Mouse (Mus musculus) lung, adult 2 months (tissue): ENCODE data around the gene Gm3417.
"Not testable (repeated sequence)": the region's sequence is repeated elsewhere in the genome, so short reads cannot be mapped to it uniquely, and the experiment has no call there.

Source experiments
- CTCF ChIP-seq: fragments of 200-500 bp; IDR thresholded peaks from 2 replicates; pipeline ENCODE4 v1.5.1; 2011; ENCODE audit warnings: mild to moderate bottlenecking, low read length, control low read depth; ENCODE audit not compliant: insufficient read depth
- POLR2A ChIP-seq: fragments of 200-500 bp; IDR thresholded peaks from 2 replicates; pipeline ENCODE4 v1.6.1; 2011; ENCODE audit warnings: low read depth, mild to moderate bottlenecking, control low read depth, low read length, borderline replicate concordance; ENCODE audit errors: extremely low read depth

DNA sequence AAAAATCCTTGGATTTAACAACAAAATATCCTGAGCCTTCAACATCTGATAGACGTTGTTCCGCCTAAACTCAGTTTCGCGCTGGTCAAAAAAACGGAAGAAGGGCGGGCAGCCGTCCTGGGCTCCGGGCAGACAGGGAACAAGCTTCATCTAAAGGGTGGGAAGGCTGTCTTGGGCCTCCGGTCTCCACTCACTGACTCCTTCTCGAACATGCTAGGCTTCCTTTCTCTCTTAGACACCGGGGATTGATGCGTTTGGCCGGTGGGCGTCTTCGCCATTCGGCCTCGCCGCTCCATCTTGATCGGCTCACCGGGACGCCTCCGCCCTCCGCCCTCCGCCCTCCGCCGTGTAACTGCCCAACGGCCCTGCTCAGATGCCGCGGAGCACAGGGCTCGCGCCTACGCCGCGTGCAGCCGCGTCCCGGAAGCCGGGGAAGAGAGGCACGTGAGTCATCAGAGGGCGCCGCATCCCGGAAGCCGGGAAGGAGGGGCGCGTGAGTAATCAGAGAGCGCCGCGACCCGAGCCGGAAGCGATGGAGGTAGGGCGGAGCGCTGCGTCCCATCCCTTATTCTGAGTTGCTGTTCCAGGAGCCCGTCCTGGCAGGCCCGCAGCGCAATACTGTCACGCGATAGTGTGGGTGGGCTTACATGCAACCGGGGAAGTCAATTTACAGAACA, at the start of gene Gm3417, which contains the start of gene 9030025P20Rik:
- not testable (repeated sequence) for TF ChIP-seq POLR2A, CTCF
